Mouse (Mus musculus) hematopoietic multipotent progenitor cell, adult 10-12 weeks (in vitro differentiated cells): Measurements from ENCODE around the gene Hlx. TPM values are rescaled to one million over a fixed set of nuclear protein-coding genes. Genes with fewer than 3 reads are reported as not detected.

ENCODE experiments used
- polyA plus RNA-seq: library from polyadenylated mRNA; stranded (reverse); fragments of >175 nt; gene quantifications from 2 replicates; pipeline ENCODE4 v1.2.3, GENCODE M21; 2012; ENCODE audit warnings: low replicate concordance

Gene Hlx
- 37.9 and 123 TPM in 2 replicates for polyA plus RNA-seq

GRCm38 (mm10) chr1:184732556-184733049 lies at the start of gene Hlx:
Gene Hlx, minus strand, starts transcription at chr1:184732619.

Other genes starting within 250 kb of the Hlx start
- not detected in 2 replicates for gene Marc1, start 78.7 kb upstream of the Hlx start, polyA plus RNA-seq
- gene Marc2, start 113.8 kb upstream of the Hlx start, polyA plus RNA-seq, result 85.6 and 87.4 TPM in 2 replicates
- gene C130074G19Rik, start 150.6 kb upstream of the Hlx start, polyA plus RNA-seq, result 0.16 and 0.62 TPM in 2 replicates